Mouse (Mus musculus): ENCODE results near the gene Slc4a10. TPM values are rescaled to one million over a fixed set of nuclear protein-coding genes. Genes with fewer than 3 reads are reported as not detected.

Slc4a10 gene
- polyA plus RNA-seq, 1 experiment from 2014 or later = 0.42 TPM

DNA sequence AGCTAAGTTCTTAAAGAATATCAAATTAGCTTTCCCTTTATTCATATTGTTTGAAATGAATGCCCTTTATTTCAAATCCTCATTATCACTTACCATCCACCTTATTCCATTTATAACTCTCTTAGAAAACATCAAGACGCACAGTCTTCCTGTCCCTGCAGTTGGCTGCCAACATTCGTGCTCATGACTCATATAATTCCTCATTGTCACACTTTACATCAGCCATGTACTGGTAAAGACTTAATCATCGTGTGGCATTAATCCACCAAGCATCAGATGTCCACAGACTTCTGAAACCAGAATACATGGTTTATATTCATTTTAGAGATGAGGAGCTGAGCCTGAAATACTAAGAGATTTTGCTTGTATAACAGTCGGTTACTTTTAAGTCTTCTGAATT lies 69.1 kb downstream of the Slc4a10 start:
- Histone ChIP-seq H3K4me3 (no peak overlapping the region), H3K4me2 (no peak overlapping the region), H3K4me1 (replicated peaks) (no peaks in the 10 kb centered on the region), H3K36me3 (no peaks in the 10 kb centered on the region), H3K9ac (no peak overlapping the region), H3K27me3 (replicated peaks) (no peaks in the 10 kb centered on the region), H3K27ac (ENCODE audit: poor library complexity, severe bottlenecking) (no peak overlapping the region), H3K9me3 (replicated peaks) (no peaks in the 10 kb centered on the region)
- WGBS = 76% methylated on average over 4 of the region's 4 CpGs
- ATAC-seq (ENCODE audit: insufficient number of reproducible peaks, low FRiP score) = no peak

DNA sequence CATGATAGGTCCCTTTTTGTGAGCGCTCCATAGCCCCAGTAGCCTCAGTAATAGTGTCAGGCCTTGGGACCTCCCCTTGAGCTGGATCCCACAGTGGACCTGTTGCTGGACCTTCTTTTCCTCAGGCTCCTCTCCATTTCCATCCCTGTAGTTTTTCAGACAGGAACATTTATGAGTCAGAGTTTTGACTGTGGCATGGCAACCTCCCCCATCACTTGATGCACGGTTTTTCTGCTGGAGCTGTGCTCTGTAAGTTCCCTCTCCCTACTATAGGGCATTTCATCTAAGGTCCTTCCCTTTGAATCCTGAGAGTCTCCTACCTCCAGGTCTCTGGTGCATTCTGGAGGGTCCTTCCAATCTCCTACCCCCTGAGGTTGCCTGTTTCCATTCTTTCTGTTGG lies 83.7 kb downstream of the Slc4a10 start:
- ATAC-seq (ENCODE audit: insufficient number of reproducible peaks, low FRiP score) = no peak
- no peak overlapping the region for H3K4me2 ChIP-seq
- WGBS = 84% methylated on average over 2 of the region's 2 CpGs

DNA sequence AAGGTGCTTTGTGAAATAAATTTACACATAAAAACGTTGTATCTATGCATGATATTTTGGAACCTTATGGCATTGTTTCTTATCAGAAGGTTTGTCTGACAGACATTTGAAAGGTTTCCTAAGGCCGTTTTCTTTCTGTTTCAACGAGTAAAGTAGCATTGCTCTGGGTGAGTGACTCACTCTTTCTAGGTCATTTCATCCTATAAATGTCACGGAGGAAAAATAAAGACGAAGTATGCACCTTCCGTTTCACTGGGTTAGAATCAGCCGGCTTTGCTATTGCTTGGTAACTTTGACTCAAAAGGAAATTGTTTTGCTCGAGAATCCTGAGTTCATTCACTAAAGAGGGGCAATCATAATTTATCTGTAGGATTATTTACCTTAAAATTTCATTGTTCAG lies 88.6 kb downstream of the Slc4a10 start:
- H3K9me3 ChIP-seq (replicated peaks) = no peaks in the 10 kb centered on the region
- H3K4me3 ChIP-seq = no peak overlapping the region
- no peaks in the 10 kb centered on the region for H3K4me1 ChIP-seq (replicated peaks)
- ATAC-seq (ENCODE audit: insufficient number of reproducible peaks, low FRiP score) = no peak
- WGBS = 48% methylated on average over 8 of the region's 8 CpGs
- no peak overlapping the region for H3K9ac ChIP-seq
- H3K27me3 ChIP-seq (replicated peaks) = no peaks in the 10 kb centered on the region
- no peaks in the 10 kb centered on the region for H3K36me3 ChIP-seq
- no peak overlapping the region for H3K4me2 ChIP-seq
- no peak overlapping the region for H3K27ac ChIP-seq (ENCODE audit: poor library complexity, severe bottlenecking)

More for the DNA sequence above, 83.7 kb downstream of the Slc4a10 start:
- Histone ChIP-seq H3K9me3 (replicated peaks) (no peaks in the 10 kb centered on the region), H3K4me3 (no peak overlapping the region), H3K4me1 (replicated peaks) (no peaks in the 10 kb centered on the region), H3K27ac (ENCODE audit: poor library complexity, severe bottlenecking) (no peak overlapping the region), H3K9ac (no peak overlapping the region), H3K27me3 (replicated peaks) (no peaks in the 10 kb centered on the region), H3K36me3 (no peaks in the 10 kb centered on the region)

DNA sequence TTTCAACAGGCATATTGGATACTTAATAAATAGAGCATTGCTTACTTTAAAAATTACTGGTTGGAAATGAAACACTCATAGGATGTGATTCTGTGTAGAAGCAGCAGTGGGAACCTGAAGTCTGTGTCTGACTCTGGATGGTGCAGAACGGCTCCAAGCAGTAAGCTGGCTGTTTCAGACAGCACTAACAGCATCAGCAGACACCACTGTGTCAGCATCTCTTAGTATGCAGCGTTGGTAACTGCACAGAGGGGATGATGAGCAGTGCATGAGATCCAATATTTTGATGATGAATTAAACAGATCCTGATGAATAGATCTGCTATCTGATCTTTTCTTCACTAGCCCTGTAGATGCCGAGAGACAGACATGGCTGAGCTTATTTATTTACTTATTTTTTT lies 101.4 kb downstream of the Slc4a10 start:
- H3K4me2 ChIP-seq = no peak overlapping the region
- no peaks in the 10 kb centered on the region for H3K9me3 ChIP-seq (replicated peaks)
- no peaks in the 10 kb centered on the region for H3K4me1 ChIP-seq (replicated peaks)
- ATAC-seq (ENCODE audit: insufficient number of reproducible peaks, low FRiP score) = no peak
- H3K27me3 ChIP-seq (replicated peaks) = no peaks in the 10 kb centered on the region
- WGBS = 42% methylated on average over 3 of the region's 3 CpGs
- no peaks in the 10 kb centered on the region for H3K36me3 ChIP-seq
- H3K27ac ChIP-seq (ENCODE audit: poor library complexity, severe bottlenecking) = no peak overlapping the region
- H3K4me3 ChIP-seq = no peak overlapping the region
- no peak overlapping the region for H3K9ac ChIP-seq

DNA sequence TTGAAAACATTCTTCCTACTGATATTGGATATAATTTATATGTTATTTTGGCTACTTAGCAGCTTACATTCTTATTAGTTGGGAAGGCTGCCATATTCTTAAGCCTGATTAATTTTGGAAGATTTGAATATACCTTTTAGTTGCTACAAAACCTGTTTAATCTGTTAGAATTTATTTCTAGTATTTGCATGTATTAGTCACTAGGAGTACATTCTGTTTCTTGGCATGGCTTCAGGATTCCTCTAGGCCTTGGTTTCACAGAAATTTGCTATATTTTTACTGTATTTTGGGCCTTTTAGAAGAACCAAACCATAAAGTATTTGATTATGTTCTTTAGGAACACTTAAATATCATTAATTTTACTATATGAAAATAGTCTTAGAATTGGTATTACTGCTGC lies 103.2 kb downstream of the Slc4a10 start:
- no peak for ATAC-seq (ENCODE audit: insufficient number of reproducible peaks, low FRiP score)
- no peaks in the 10 kb centered on the region for H3K36me3 ChIP-seq

DNA sequence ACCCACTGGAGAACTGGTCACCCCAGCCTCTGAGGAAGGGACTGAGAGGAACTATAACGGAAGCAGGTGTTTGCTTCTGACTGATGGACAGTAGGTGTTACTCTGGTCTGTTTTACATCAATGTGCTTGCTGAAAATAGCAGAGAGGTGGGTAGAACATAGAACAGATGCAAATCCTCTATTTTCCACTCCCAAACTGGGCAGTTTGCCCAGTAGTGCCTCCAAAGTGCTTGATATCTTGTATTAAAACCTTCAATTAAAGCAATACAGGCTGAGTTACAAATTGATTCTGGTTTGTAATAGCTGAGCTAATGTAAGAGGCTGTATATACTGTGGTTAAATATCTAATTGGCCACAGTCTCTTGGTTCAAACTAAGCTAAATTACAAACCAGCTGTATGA lies 104.6 kb downstream of the Slc4a10 start:
- peak; percentile 71; the same call in 1 of the 2 replicates for ATAC-seq (ENCODE audit: insufficient number of reproducible peaks, low FRiP score)
- H3K27ac ChIP-seq (ENCODE audit: poor library complexity, severe bottlenecking) = 0 out of 2 replicates have a peak overlapping the region, but pooled peaks have one; percentile 51

More for the DNA sequence above, 103.2 kb downstream of the Slc4a10 start:
- Histone ChIP-seq H3K9ac (no peak overlapping the region), H3K4me2 (no peak overlapping the region), H3K4me3 (no peak overlapping the region), H3K4me1 (replicated peaks) (no peaks in the 10 kb centered on the region), H3K9me3 (replicated peaks) (no peaks in the 10 kb centered on the region), H3K27me3 (replicated peaks) (no peaks in the 10 kb centered on the region), H3K27ac (ENCODE audit: poor library complexity, severe bottlenecking) (no peak overlapping the region)

DNA sequence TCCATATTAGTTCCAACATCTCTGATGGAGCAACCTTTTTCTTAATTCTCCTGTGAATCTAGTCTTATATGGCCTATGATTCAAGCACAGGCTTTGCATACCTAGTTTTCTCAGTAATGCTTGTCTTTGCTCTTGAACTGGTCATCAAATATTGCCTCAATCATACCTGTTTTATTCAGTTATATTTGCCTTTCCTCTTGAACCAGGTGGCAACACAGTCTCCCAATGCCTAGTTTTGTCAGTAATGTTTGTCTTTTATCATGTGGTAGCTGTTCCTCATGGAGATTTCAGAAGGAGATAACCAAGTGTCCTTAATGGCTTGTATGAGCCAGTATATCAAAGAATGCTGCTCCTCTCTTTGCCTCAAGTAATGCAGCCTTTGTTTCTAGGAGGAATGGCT lies 163.8 kb downstream of the Slc4a10 start:
- no peak for ATAC-seq (ENCODE audit: insufficient number of reproducible peaks, low FRiP score)
- H3K9me3 ChIP-seq (replicated peaks) = no peaks in the 10 kb centered on the region
- H3K27ac ChIP-seq (ENCODE audit: poor library complexity, severe bottlenecking) = no peak overlapping the region
- no peak overlapping the region for H3K9ac ChIP-seq
- no peak overlapping the region for H3K4me2 ChIP-seq
- no peaks in the 10 kb centered on the region for H3K4me1 ChIP-seq (replicated peaks)
- H3K27me3 ChIP-seq (replicated peaks) = no peaks in the 10 kb centered on the region
- no peak overlapping the region for H3K4me3 ChIP-seq
- no peaks in the 10 kb centered on the region for H3K36me3 ChIP-seq

More for the DNA sequence above, 104.6 kb downstream of the Slc4a10 start:
- H3K36me3 ChIP-seq = no peaks in the 10 kb centered on the region
- H3K4me1 ChIP-seq (replicated peaks) = no peaks in the 10 kb centered on the region
- WGBS = 22% methylated on average over 1 of the region's 1 CpGs
- H3K9ac ChIP-seq = no peak overlapping the region
- no peaks in the 10 kb centered on the region for H3K9me3 ChIP-seq (replicated peaks)
- no peaks in the 10 kb centered on the region for H3K27me3 ChIP-seq (replicated peaks)
- no peak overlapping the region for H3K4me2 ChIP-seq
- no peak overlapping the region for H3K4me3 ChIP-seq

DNA sequence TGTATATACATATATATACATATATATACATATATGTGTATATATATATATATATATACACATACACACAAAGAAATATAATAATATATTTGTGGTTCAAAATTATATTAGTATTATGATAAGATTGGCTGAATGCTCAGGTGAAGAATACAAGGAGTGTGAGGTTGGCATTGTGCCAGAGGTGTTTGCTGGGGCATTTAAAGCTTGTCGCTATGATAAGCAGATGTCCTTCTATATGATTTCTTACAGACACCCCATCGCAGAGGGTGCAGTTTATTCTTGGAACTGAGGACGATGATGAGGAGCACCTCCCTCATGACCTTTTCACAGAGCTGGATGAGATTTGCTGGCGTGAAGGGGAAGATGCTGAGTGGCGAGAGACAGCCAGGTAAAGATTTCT lies 164.8 kb downstream of the Slc4a10 start:
- H3K4me3 ChIP-seq = no peak overlapping the region
- WGBS = 61% methylated on average over 5 of the region's 5 CpGs
- no peak overlapping the region for H3K9ac ChIP-seq
- H3K9me3 ChIP-seq (replicated peaks) = no peaks in the 10 kb centered on the region
- no peaks in the 10 kb centered on the region for H3K27me3 ChIP-seq (replicated peaks)
- no peak for ATAC-seq (ENCODE audit: insufficient number of reproducible peaks, low FRiP score)
- no peaks in the 10 kb centered on the region for H3K4me1 ChIP-seq (replicated peaks)
- H3K36me3 ChIP-seq = no peaks in the 10 kb centered on the region
- H3K4me2 ChIP-seq = no peak overlapping the region
- no peak overlapping the region for H3K27ac ChIP-seq (ENCODE audit: poor library complexity, severe bottlenecking)

DNA sequence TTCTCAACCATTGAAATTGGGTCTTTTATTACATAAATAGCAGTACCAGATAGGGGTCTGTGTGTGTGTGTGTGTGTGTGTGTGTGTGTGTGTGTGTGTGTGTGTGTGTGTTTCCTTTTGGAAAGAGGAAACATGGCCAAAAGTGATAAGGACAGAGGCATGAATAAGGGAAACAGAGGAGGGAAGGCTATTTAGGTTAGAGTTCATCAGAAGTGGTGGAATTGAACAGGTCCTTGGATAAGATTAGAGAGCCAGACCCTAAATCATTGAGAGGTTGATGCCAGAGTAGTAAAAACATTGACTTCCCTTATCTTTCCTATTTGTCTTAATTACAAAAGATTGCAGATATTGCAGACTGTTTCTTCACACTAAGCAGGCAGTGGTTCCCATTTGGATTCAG lies 181.3 kb downstream of the Slc4a10 start:
- H3K4me3 ChIP-seq = no peak overlapping the region
- no peaks in the 10 kb centered on the region for H3K9me3 ChIP-seq (replicated peaks)
- no peaks in the 10 kb centered on the region for H3K36me3 ChIP-seq
- no peaks in the 10 kb centered on the region for H3K4me1 ChIP-seq (replicated peaks)
- ATAC-seq (ENCODE audit: insufficient number of reproducible peaks, low FRiP score) = no peak
- no peak overlapping the region for H3K9ac ChIP-seq
- H3K4me2 ChIP-seq = no peak overlapping the region
- no peak overlapping the region for H3K27ac ChIP-seq (ENCODE audit: poor library complexity, severe bottlenecking)
- no peaks in the 10 kb centered on the region for H3K27me3 ChIP-seq (replicated peaks)

DNA sequence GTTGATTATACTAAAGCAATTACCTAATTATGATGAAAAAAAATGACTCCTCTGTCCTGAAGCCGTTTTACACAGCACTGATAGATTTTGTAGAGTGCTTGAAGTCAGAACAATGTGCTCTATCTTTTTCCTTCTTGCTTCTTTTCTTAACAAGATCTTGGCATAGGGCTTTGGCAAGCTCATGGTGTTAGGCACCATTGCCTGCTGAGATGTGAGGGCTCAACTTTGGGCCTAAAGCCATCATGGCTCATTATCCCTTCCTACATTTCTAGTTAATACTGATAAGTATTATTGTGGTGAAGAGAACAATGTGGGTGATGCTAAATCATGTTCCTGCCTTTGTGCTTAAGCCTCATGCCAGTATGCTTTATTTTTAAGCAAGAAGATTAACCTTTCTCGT lies 185.0 kb downstream of the Slc4a10 start:
- Histone ChIP-seq H3K36me3 (no peaks in the 10 kb centered on the region), H3K4me1 (replicated peaks) (no peaks in the 10 kb centered on the region), H3K4me2 (no peak overlapping the region), H3K27ac (ENCODE audit: poor library complexity, severe bottlenecking) (no peak overlapping the region), H3K27me3 (replicated peaks) (no peaks in the 10 kb centered on the region), H3K9me3 (replicated peaks) (no peaks in the 10 kb centered on the region), H3K4me3 (no peak overlapping the region), H3K9ac (no peak overlapping the region)
- ATAC-seq (ENCODE audit: insufficient number of reproducible peaks, low FRiP score) = no peak
- 78% methylated on average over 2 of the region's 2 CpGs for WGBS

DNA sequence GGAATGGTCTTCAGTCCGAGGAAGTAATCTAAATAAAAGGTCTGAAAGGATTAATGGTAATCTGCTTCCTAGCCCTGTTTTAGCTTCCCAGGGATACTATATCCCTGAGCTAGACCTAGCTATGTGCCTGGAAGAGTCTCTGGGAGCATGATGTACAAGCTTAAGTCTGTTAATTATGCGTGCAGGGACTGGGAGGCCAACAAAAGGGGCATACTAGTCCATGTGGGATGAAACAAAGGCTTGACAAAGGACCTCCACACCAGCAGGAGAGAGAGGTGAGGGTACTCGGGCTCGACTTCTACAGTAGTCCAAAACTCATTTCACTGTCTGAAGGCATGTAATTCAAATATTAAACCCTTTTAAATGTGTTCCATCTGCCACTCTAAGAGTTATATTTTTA lies 197.9 kb downstream of the Slc4a10 start:
- H3K36me3 ChIP-seq = no peaks in the 10 kb centered on the region
- no peak overlapping the region for H3K9ac ChIP-seq
- H3K4me1 ChIP-seq (replicated peaks) = no peaks in the 10 kb centered on the region
- no peaks in the 10 kb centered on the region for H3K27me3 ChIP-seq (replicated peaks)
- no peak overlapping the region for H3K4me3 ChIP-seq
- 62% methylated on average over 4 of the region's 4 CpGs for WGBS
- no peaks in the 10 kb centered on the region for H3K9me3 ChIP-seq (replicated peaks)
- H3K4me2 ChIP-seq = no peak overlapping the region
- H3K27ac ChIP-seq (ENCODE audit: poor library complexity, severe bottlenecking) = no peak overlapping the region
- no peak for ATAC-seq (ENCODE audit: insufficient number of reproducible peaks, low FRiP score)

DNA sequence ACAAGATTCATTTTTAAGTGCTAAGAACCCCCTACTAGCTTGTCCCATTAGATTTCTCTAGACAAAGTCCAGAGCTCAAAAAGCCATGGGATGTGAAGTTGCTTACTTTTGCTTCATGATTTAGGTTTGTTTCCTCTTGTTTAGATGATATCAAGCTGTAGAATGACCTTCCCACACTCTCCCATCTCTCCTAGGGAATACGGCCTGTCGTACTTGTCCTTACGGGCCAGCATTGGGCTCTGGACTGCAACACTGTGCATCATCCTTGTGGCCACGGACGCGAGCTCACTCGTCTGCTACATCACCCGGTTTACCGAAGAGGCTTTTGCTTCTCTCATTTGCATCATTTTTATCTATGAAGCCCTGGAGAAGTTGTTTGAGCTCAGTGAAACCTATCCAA lies 222.2 kb downstream of the Slc4a10 start:
- ATAC-seq (ENCODE audit: insufficient number of reproducible peaks, low FRiP score) = no peak
- no peaks in the 10 kb centered on the region for H3K9me3 ChIP-seq (replicated peaks)
- no peaks in the 10 kb centered on the region for H3K36me3 ChIP-seq
- no peak overlapping the region for H3K4me2 ChIP-seq
- WGBS = 95% methylated on average over 9 of the region's 9 CpGs
- H3K4me3 ChIP-seq = no peak overlapping the region
- no peaks in the 10 kb centered on the region for H3K27me3 ChIP-seq (replicated peaks)
- no peaks in the 10 kb centered on the region for H3K4me1 ChIP-seq (replicated peaks)
- no peak overlapping the region for H3K27ac ChIP-seq (ENCODE audit: poor library complexity, severe bottlenecking)
- no peak overlapping the region for H3K9ac ChIP-seq
